Mouse (Mus musculus): ENCODE measurements around the gene Kif1a. TPM values are rescaled to one million over a fixed set of nuclear protein-coding genes. Genes with fewer than 3 reads are reported as not detected.

Kif1a gene
- polyA plus RNA-seq, 1 experiment from 2014 or later, result 0.24 TPM

GRCm38 (mm10) chr1:93065654-93066053 lies 36.1 kb downstream of the Kif1a start:
- no peak overlapping the region for H3K4me3 ChIP-seq (replicated peaks)
- ATAC-seq (ENCODE audit: insufficient read depth), result no peak
- no peaks in the 10 kb centered on the region for H3K9me3 ChIP-seq (replicated peaks)
- no peak overlapping the region for H3K4me2 ChIP-seq
- no peaks in the 10 kb centered on the region for H3K4me1 ChIP-seq (replicated peaks)
- H3K9ac ChIP-seq, result no peak overlapping the region
- H3K27ac ChIP-seq (replicated peaks), result no peak overlapping the region
- H3K27me3 ChIP-seq, result no peaks in the 10 kb centered on the region
- H3K36me3 ChIP-seq (replicated peaks), result no peaks in the 10 kb centered on the region
- 62% methylated on average over 6 of the region's 6 CpGs for WGBS (ENCODE audit: insufficient replicate concordance)

- no peaks in the 10 kb centered on the region for H3K36me3 ChIP-seq (replicated peaks)
- H3K9ac ChIP-seq, result no peak overlapping the region
- ATAC-seq (ENCODE audit: insufficient read depth), result no peak
- no peaks in the 10 kb centered on the region for H3K9me3 ChIP-seq (replicated peaks)
- H3K27ac ChIP-seq (replicated peaks), result no peak overlapping the region
- H3K27me3 ChIP-seq, result no peaks in the 10 kb centered on the region
- no peaks in the 10 kb centered on the region for H3K4me1 ChIP-seq (replicated peaks)
- no peak overlapping the region for H3K4me3 ChIP-seq (replicated peaks)
- 60% methylated on average over 5 of the region's 5 CpGs for WGBS (ENCODE audit: insufficient replicate concordance)
- H3K4me2 ChIP-seq, result no peak overlapping the region
These were observed 38.1 kb downstream of the Kif1a start for GRCm38 (mm10) chr1:93063694-93064093.

- no peak overlapping the region for H3K4me2 ChIP-seq
- no peak overlapping the region for H3K4me3 ChIP-seq (replicated peaks)
- H3K36me3 ChIP-seq (replicated peaks), result no peaks in the 10 kb centered on the region
- no peak overlapping the region for H3K9ac ChIP-seq
- peaks cover 7% of the 10 kb centered on the region for H3K4me1 ChIP-seq (replicated peaks)
- 52% methylated on average over 20 of the region's 23 CpGs for WGBS (ENCODE audit: insufficient replicate concordance)
- no peak for ATAC-seq (ENCODE audit: insufficient read depth)
- peaks cover 7% of the 10 kb centered on the region; the same call in 1 of the 2 replicates for H3K27me3 ChIP-seq
- no peaks in the 10 kb centered on the region for H3K9me3 ChIP-seq (replicated peaks)
- no peak overlapping the region for H3K27ac ChIP-seq (replicated peaks)
These were observed 50.5 kb downstream of the Kif1a start for GRCm38 (mm10) chr1:93051124-93051833.

GRCm38 (mm10) chr1:93050071-93050470 lies 51.7 kb downstream of the Kif1a start:
- Histone ChIP-seq H3K27me3 (peaks cover 7% of the 10 kb centered on the region; the same call in 1 of the 2 replicates), H3K36me3 (replicated peaks) (no peaks in the 10 kb centered on the region), H3K4me1 (replicated peaks) (peaks cover 17% of the 10 kb centered on the region), H3K9ac (no peak overlapping the region), H3K4me3 (replicated peaks) (no peak overlapping the region), H3K27ac (replicated peaks) (no peak overlapping the region), H3K4me2 (no peak overlapping the region), H3K9me3 (replicated peaks) (no peaks in the 10 kb centered on the region)
- WGBS (ENCODE audit: insufficient replicate concordance), result 70% methylated on average over 3 of the region's 3 CpGs
- no peak for ATAC-seq (ENCODE audit: insufficient read depth)

- Histone ChIP-seq H3K9me3 (replicated peaks) (no peaks in the 10 kb centered on the region), H3K36me3 (replicated peaks) (no peaks in the 10 kb centered on the region), H3K4me1 (replicated peaks) (peaks cover 17% of the 10 kb centered on the region), H3K27me3 (peaks cover 3% of the 10 kb centered on the region; the same call in 1 of the 2 replicates), H3K4me3 (replicated peaks) (no peak overlapping the region), H3K4me2 (peak overlapping the region; percentile 26; the same call in 1 of the 2 replicates), H3K9ac (no peak overlapping the region), H3K27ac (replicated peaks) (0 out of 2 replicates have a peak overlapping the region, but pooled peaks have one; percentile 48)
- ATAC-seq (ENCODE audit: insufficient read depth), result peak; percentile 88
- WGBS (ENCODE audit: insufficient replicate concordance), result 43% methylated on average over 10 of the region's 10 CpGs
These were observed 55.5 kb downstream of the Kif1a start for GRCm38 (mm10) chr1:93046153-93046789.

GRCm38 (mm10) chr1:93035981-93036380 lies 65.8 kb downstream of the Kif1a start:
- H3K36me3 ChIP-seq (replicated peaks), result no peaks in the 10 kb centered on the region
- 60% methylated on average over 4 of the region's 4 CpGs for WGBS (ENCODE audit: insufficient replicate concordance)
- no peak for ATAC-seq (ENCODE audit: insufficient read depth)

GRCm38 (mm10) chr1:93033989-93034388 lies 67.8 kb downstream of the Kif1a start:
- H3K27me3 ChIP-seq, result no peaks in the 10 kb centered on the region
- H3K36me3 ChIP-seq (replicated peaks), result no peaks in the 10 kb centered on the region
- H3K4me2 ChIP-seq, result peak overlapping the region; percentile 43
- H3K27ac ChIP-seq (replicated peaks), result no peak overlapping the region; the same call in 1 of the 2 replicates
- 29% methylated on average over 8 of the region's 8 CpGs for WGBS (ENCODE audit: insufficient replicate concordance)
- H3K9ac ChIP-seq, result no peak overlapping the region
- peak; percentile 86 for ATAC-seq (ENCODE audit: insufficient read depth)
- peaks cover 26% of the 10 kb centered on the region for H3K4me1 ChIP-seq (replicated peaks)
- no peaks in the 10 kb centered on the region for H3K9me3 ChIP-seq (replicated peaks)
- H3K4me3 ChIP-seq (replicated peaks), result no peak overlapping the region

More at GRCm38 (mm10) chr1:93035981-93036380, 65.8 kb downstream of the Kif1a start:
- Histone ChIP-seq H3K27ac (replicated peaks) (no peak overlapping the region), H3K9me3 (replicated peaks) (no peaks in the 10 kb centered on the region), H3K9ac (no peak overlapping the region), H3K4me2 (no peak overlapping the region), H3K4me3 (replicated peaks) (no peak overlapping the region), H3K27me3 (no peaks in the 10 kb centered on the region), H3K4me1 (replicated peaks) (peaks cover 26% of the 10 kb centered on the region)

GRCm38 (mm10) chr1:93031199-93031598 lies 70.6 kb downstream of the Kif1a start:
- 48% methylated on average over 3 of the region's 3 CpGs for WGBS (ENCODE audit: insufficient replicate concordance)
- H3K4me1 ChIP-seq (replicated peaks), result peaks cover 26% of the 10 kb centered on the region
- H3K4me2 ChIP-seq, result no peak overlapping the region
- H3K36me3 ChIP-seq (replicated peaks), result no peaks in the 10 kb centered on the region
- no peak for ATAC-seq (ENCODE audit: insufficient read depth)
- H3K4me3 ChIP-seq (replicated peaks), result no peak overlapping the region
- no peaks in the 10 kb centered on the region for H3K27me3 ChIP-seq
- no peak overlapping the region for H3K9ac ChIP-seq
- H3K9me3 ChIP-seq (replicated peaks), result no peaks in the 10 kb centered on the region
- H3K27ac ChIP-seq (replicated peaks), result no peak overlapping the region

- Histone ChIP-seq H3K36me3 (replicated peaks) (no peaks in the 10 kb centered on the region), H3K27me3 (no peaks in the 10 kb centered on the region), H3K4me1 (replicated peaks) (peaks cover 22% of the 10 kb centered on the region), H3K4me2 (no peak overlapping the region), H3K9ac (no peak overlapping the region), H3K4me3 (replicated peaks) (no peak overlapping the region), H3K27ac (replicated peaks) (no peak overlapping the region), H3K9me3 (replicated peaks) (no peaks in the 10 kb centered on the region)
- 38% methylated on average over 2 of the region's 2 CpGs for WGBS (ENCODE audit: insufficient replicate concordance)
- ATAC-seq (ENCODE audit: insufficient read depth), result no peak
These were observed 71.7 kb downstream of the Kif1a start for GRCm38 (mm10) chr1:93030060-93030459.

GRCm38 (mm10) chr1:93029387-93029786 lies 72.4 kb downstream of the Kif1a start:
- no peaks in the 10 kb centered on the region for H3K9me3 ChIP-seq (replicated peaks)
- no peak overlapping the region for H3K9ac ChIP-seq
- no peaks in the 10 kb centered on the region for H3K36me3 ChIP-seq (replicated peaks)
- H3K27ac ChIP-seq (replicated peaks), result no peak overlapping the region
- H3K4me1 ChIP-seq (replicated peaks), result peaks cover 16% of the 10 kb centered on the region
- no peak for ATAC-seq (ENCODE audit: insufficient read depth)
- H3K4me3 ChIP-seq (replicated peaks), result no peak overlapping the region
- no peaks in the 10 kb centered on the region for H3K27me3 ChIP-seq
- H3K4me2 ChIP-seq, result no peak overlapping the region
- 69% methylated on average over 10 of the region's 10 CpGs for WGBS (ENCODE audit: insufficient replicate concordance)

GRCm38 (mm10) chr1:93026600-93026999 lies 75.2 kb downstream of the Kif1a start:
- ATAC-seq (ENCODE audit: insufficient read depth), result no peak

More at GRCm38 (mm10) chr1:93026600-93026999, 75.2 kb downstream of the Kif1a start:
- H3K4me1 ChIP-seq (replicated peaks), result no peaks in the 10 kb centered on the region
- no peak overlapping the region for H3K9ac ChIP-seq
- 51% methylated on average over 8 of the region's 8 CpGs for WGBS (ENCODE audit: insufficient replicate concordance)
- no peaks in the 10 kb centered on the region for H3K9me3 ChIP-seq (replicated peaks)
- peaks cover 2% of the 10 kb centered on the region; the same call in 1 of the 2 replicates for H3K27me3 ChIP-seq
- H3K27ac ChIP-seq (replicated peaks), result no peak overlapping the region
- H3K4me2 ChIP-seq, result no peak overlapping the region
- no peaks in the 10 kb centered on the region for H3K36me3 ChIP-seq (replicated peaks)
- H3K4me3 ChIP-seq (replicated peaks), result no peak overlapping the region

Measured in liver, embryonic 15.5 days (tissue).